Mouse (Mus musculus) cortical plate, adult 2 months (tissue): Measurements from ENCODE around the gene Whamm.

ENCODE experiments used
- CTCF ChIP-seq: fragments of 200-500 bp; IDR thresholded peaks from 2 replicates; pipeline ENCODE4 v1.5.1; 2011; ENCODE audit warnings: mild to moderate bottlenecking, control low read depth, low read length; ENCODE audit not compliant: insufficient read depth; ENCODE audit errors: extremely low read depth
- POLR2A ChIP-seq: fragments of 200-500 bp; IDR thresholded peaks from 2 replicates; pipeline ENCODE4 v1.6.1; 2011; ENCODE audit warnings: mild to moderate bottlenecking, low read length, control low read depth; ENCODE audit not compliant: insufficient read depth; ENCODE audit errors: extremely low read depth

GRCm38 (mm10) chr7:81612856-81613635 lies 42.0 kb downstream of the Whamm start:
- TF ChIP-seq CTCF (no peak), POLR2A (no peak)
